8 mouse cellular contexts compared by ENCODE assay signal in the genomic region with DNA sequence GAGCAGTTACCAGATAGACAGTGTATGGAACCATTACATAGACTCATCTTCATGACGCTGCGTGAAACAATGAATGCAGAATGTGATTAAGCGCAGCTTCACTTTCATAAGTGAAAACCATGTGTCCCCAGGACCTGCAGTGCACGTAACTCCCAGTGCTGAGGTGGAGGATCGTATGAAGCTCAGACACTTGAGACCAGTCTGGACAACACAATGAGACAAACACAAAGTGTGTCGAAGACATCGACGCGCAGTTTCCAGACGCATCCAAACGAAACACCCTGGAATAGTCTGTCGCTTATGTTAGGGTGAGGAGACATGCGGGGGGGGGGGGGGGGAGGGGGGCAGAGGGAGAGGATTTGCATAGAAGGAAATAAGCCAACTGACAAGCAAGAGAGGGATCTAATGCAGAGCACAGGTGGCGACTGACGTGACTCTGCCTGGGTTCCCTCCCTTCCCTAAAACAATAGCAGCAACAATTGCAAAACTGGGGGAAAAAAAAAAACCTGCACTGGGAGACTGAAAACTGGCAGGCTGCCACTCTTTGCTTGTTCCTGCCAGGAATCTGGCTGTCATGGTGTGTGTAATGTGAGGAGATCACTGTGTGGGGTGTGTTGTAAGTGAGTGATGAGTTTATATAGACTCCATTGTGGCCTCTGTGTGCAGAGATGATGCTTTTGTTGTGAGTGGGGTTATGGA. TPM values are rescaled to one million over a fixed set of nuclear protein-coding genes. Genes with fewer than 3 reads are reported as not detected.
A peak's percentile ranks its signal among the peaks of the same experiment; 100 is the strongest.
DNase-seq lines count a peak whose midpoint lies in the region; ATAC-seq and TF ChIP-seq lines count a peak whose summit lies in the region.

No protein-coding gene starts in this region.

- 73% methylated on average over 14 of the region's 15 CpGs for WGBS in heart, embryonic 11.5 days (ENCODE audit: insufficient replicate concordance)
- 66% methylated on average over 14 of the region's 15 CpGs for WGBS in stomach, postnatal 0 days
- WGBS in intestine, embryonic 16.5 days, result 67% methylated on average over 14 of the region's 15 CpGs

- no peak for TF ChIP-seq CTCF in stomach, postnatal 0 days (IDR thresholded peaks at IDR 0.05; ENCODE audit: low read depth)

- ATAC-seq in cerebellum, adult (ENCODE audit: insufficient number of reproducible peaks, low FRiP score, low TSS enrichment), result no peak
- ATAC-seq in heart, embryonic 11.5 days (replicated peaks; ENCODE audit: insufficient number of reproducible peaks, low FRiP score, low TSS enrichment), result no peak; the same call in 1 of the 2 replicates
- ATAC-seq in stomach, postnatal 0 days (ENCODE audit: low FRiP score, low TSS enrichment), result no peak
- ATAC-seq in intestine, embryonic 16.5 days, result no peak

- H3K27me3 ChIP-seq in heart, embryonic 11.5 days (ENCODE audit: control insufficient read depth, insufficient read depth, low read length), result no peaks in the 10 kb centered on the region
- no peaks in the 10 kb centered on the region for H3K27me3 ChIP-seq in stomach, postnatal 0 days (ENCODE audit: control insufficient read depth, insufficient read depth, low read length)
- H3K27me3 ChIP-seq in intestine, embryonic 16.5 days (replicated peaks; ENCODE audit: control insufficient read depth, insufficient read depth, low read length), result no peaks in the 10 kb centered on the region

- H3K9me3 ChIP-seq in heart, embryonic 11.5 days (replicated peaks; ENCODE audit: control insufficient read depth, low read length), result no peaks in the 10 kb centered on the region
- no peaks in the 10 kb centered on the region for H3K9me3 ChIP-seq in stomach, postnatal 0 days (ENCODE audit: control insufficient read depth, low read length)
- H3K9me3 ChIP-seq in intestine, embryonic 16.5 days (ENCODE audit: control insufficient read depth, low read length), result no peaks in the 10 kb centered on the region

- no peak overlapping the region for H3K4me3 ChIP-seq in heart, embryonic 11.5 days (ENCODE audit: low read depth, low read length)
- no peak overlapping the region for H3K4me3 ChIP-seq in stomach, postnatal 0 days (ENCODE audit: low read depth, low read length)
- no peak overlapping the region for H3K4me3 ChIP-seq in intestine, embryonic 16.5 days (ENCODE audit: low read length)

- no peak overlapping the region for H3K9ac ChIP-seq in heart, embryonic 11.5 days (ENCODE audit: low read depth, low read length)
- no peak overlapping the region for H3K9ac ChIP-seq in stomach, postnatal 0 days (ENCODE audit: low read length)
- H3K9ac ChIP-seq in intestine, embryonic 16.5 days (ENCODE audit: low read depth, low read length), result no peak overlapping the region

- H3K4me1 ChIP-seq in heart, embryonic 11.5 days (ENCODE audit: control insufficient read depth, insufficient read depth, low read length), result 0 out of 2 replicates have a peak, but pooled peaks cover 2% of the 10 kb centered on the region
- no peaks in the 10 kb centered on the region for H3K4me1 ChIP-seq in stomach, postnatal 0 days (replicated peaks; ENCODE audit: control insufficient read depth, insufficient read depth)
- H3K4me1 ChIP-seq in intestine, embryonic 16.5 days (ENCODE audit: control insufficient read depth, insufficient read depth, low read length), result no peaks in the 10 kb centered on the region

- no peak overlapping the region for H3K27ac ChIP-seq in heart, embryonic 11.5 days (ENCODE audit: low read depth, low read length)
- no peak overlapping the region for H3K27ac ChIP-seq in stomach, postnatal 0 days (replicated peaks)
- H3K27ac ChIP-seq in intestine, embryonic 16.5 days (ENCODE audit: low read length), result no peak overlapping the region

- 0 out of 2 replicates have a peak overlapping the region, but pooled peaks have one; percentile 8 for H3K4me2 ChIP-seq in heart, embryonic 11.5 days
- H3K4me2 ChIP-seq in stomach, postnatal 0 days (replicated peaks; ENCODE audit: low read depth), result no peak overlapping the region
- no peak overlapping the region for H3K4me2 ChIP-seq in intestine, embryonic 16.5 days (ENCODE audit: low read depth, low read length)

- DNase-seq in cerebellum, adult 11 months, result peak; percentile 20
- DNase-seq in retina, postnatal 1 day, result peak; percentile 40
- no peak for DNase-seq in retina, embryonic 14.5 days (ENCODE audit: low spot score)
- peak; percentile 67 for DNase-seq in layer of hippocampus, adult 9-11 months
- DNase-seq in stomach, postnatal 0 days (ENCODE audit: low spot score), result peak; percentile 20

- TF ChIP-seq EP300 in stomach, postnatal 0 days (optimal IDR thresholded peaks at IDR 0.05), result no peak

- no peaks in the 10 kb centered on the region for H3K36me3 ChIP-seq in heart, embryonic 11.5 days (ENCODE audit: control insufficient read depth, insufficient read depth, low read length)
- no peaks in the 10 kb centered on the region for H3K36me3 ChIP-seq in stomach, postnatal 0 days (ENCODE audit: control insufficient read depth, insufficient read depth, low read length)
- no peaks in the 10 kb centered on the region for H3K36me3 ChIP-seq in intestine, embryonic 16.5 days (ENCODE audit: control insufficient read depth, insufficient read depth, low read length)

RNA-seq across cellular contexts. Expression of a gene that starts 40.3 kb away (rescaled TPM):
- polyA plus RNA-seq in heart, embryonic 11.5 days (2014; fragmentation: Nextera tagmentation; extraction: Ambion mirVana), result 23.3 and 25.0 TPM in 2 replicates
- polyA plus RNA-seq in stomach, postnatal 0 days (2015; fragmentation: Nextera tagmentation; extraction: Ambion mirVana), result 20.6 and 22.9 TPM in 2 replicates
- polyA plus RNA-seq in intestine, embryonic 16.5 days (2015; fragmentation: Nextera tagmentation; extraction: Ambion mirVana), result 18.5 and 20.2 TPM in 2 replicates
